9 mouse cellular contexts compared by ENCODE assay signal in the genomic region with DNA sequence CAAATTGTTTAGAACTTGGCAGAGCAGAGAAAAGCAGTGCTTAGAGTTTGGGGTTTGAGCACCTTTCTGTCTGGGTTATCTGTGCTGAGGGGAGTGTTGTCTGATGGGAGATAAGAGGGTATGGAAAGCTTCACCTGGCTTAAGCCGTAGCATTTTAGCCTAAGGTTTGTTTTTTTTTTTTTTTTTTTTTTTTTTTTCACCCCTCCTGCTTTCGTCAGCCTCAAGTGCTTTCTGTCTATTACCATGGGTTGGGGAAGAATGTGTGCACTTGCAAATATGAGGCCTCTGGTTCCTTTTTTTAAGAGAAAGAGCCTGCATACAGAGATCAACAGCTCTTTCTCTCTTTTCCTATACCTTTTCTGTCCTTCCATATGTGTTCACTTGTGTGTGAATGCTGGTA. TPM values are rescaled to one million over a fixed set of nuclear protein-coding genes. Genes with fewer than 3 reads are reported as not detected.
DNase-seq lines count a peak whose midpoint lies in the region; ATAC-seq and TF ChIP-seq lines count a peak whose summit lies in the region.
"Had no signal": no experiment of that assay in that cellular context is flagged by ENCODE, and none has a peak within 500 bp of the region (broad histone marks: within the 10 kb centered on the region; RNA-seq: fewer than 3 reads in every experiment).

No protein-coding gene starts in this region.

- no peak overlapping the region for H3K27ac ChIP-seq in heart, postnatal 0 days (ENCODE audit: low read depth)
- H3K27ac ChIP-seq in MEL (ENCODE audit: control insufficient read depth, low read depth, low read length) = no peak overlapping the region
- H3K27ac ChIP-seq in embryonic facial prominence, embryonic 15.5 days (replicated peaks) = no peak overlapping the region
- H3K27ac ChIP-seq in liver, postnatal 0 days (ENCODE audit: low read depth) = no peak overlapping the region

- H3K4me3 ChIP-seq in heart, postnatal 0 days (ENCODE audit: low read depth, low read length) = no peak overlapping the region
- H3K4me3 ChIP-seq in MEL (ENCODE audit: control insufficient read depth in 1 of 2, insufficient read depth in 1 of 2, low read depth in 2 of 2, low read length in 2 of 2) = no peak overlapping the region
- no peak overlapping the region for H3K4me3 ChIP-seq in embryonic facial prominence, embryonic 15.5 days (replicated peaks)
- H3K4me3 ChIP-seq in liver, postnatal 0 days (ENCODE audit: low read depth, low read length) = no peak overlapping the region

- WGBS in heart, postnatal 0 days = 33% methylated on average over 2 of the region's 2 CpGs
- 50% methylated on average over 2 of the region's 2 CpGs for WGBS in embryonic facial prominence, embryonic 15.5 days
- 50% methylated on average over 2 of the region's 2 CpGs for WGBS in liver, postnatal 0 days (ENCODE audit: insufficient replicate concordance)

- peaks cover 41% of the 10 kb centered on the region for H3K79me2 ChIP-seq in MEL (ENCODE audit: control insufficient read depth, insufficient read depth, low read length, poor library complexity)

- peaks cover 32% of the 10 kb centered on the region for H3K36me3 ChIP-seq in heart, postnatal 0 days (replicated peaks; ENCODE audit: control insufficient read depth, insufficient read depth, low read length)
- peaks cover 17 to 32% of the 10 kb centered on the region in 2 experiments for H3K36me3 ChIP-seq in MEL (ENCODE audit: control insufficient read depth in 1 of 2, insufficient read depth in 2 of 2, low read length in 2 of 2)
- H3K36me3 ChIP-seq in embryonic facial prominence, embryonic 15.5 days = peaks cover 30% of the 10 kb centered on the region
- peaks cover 29% of the 10 kb centered on the region for H3K36me3 ChIP-seq in liver, postnatal 0 days (replicated peaks; ENCODE audit: insufficient read depth, low read length)

- no peak for DNase-seq in heart, postnatal 0 days (ENCODE audit: low spot score)
- no peak for DNase-seq in heart, adult 11 months
- no peak for DNase-seq in MEL (ENCODE audit: low read depth, low spot score)
- DNase-seq in liver, postnatal 0 days = no peak
- DNase-seq in ovary, adult 18-20 months (ENCODE audit: low spot score) = no peak
- no peak for DNase-seq in adrenal gland, postnatal 14 days
- DNase-seq: layer of hippocampus, adult 9-11 months; thymus, adult 2 months had no signal

- TF ChIP-seq POLR2A in MEL (IDR thresholded peaks at IDR 0.05; ENCODE audit: control insufficient read depth in 1 of 2, insufficient read depth in 1 of 2, low read depth in 1 of 2, low read length in 2 of 2, poor library complexity in 1 of 2) = no peak

- peaks cover 9% of the 10 kb centered on the region; the same call in 1 of the 2 replicates for H3K4me1 ChIP-seq in heart, postnatal 0 days (ENCODE audit: control insufficient read depth, insufficient read depth)
- peaks cover 9 to 14% of the 10 kb centered on the region in 2 experiments; a peak in 3 of 4 replicates for H3K4me1 ChIP-seq in MEL (ENCODE audit: control insufficient read depth in 1 of 2, insufficient read depth in 2 of 2, low read length in 2 of 2)
- peaks cover 15% of the 10 kb centered on the region for H3K4me1 ChIP-seq in embryonic facial prominence, embryonic 15.5 days
- H3K4me1 ChIP-seq in liver, postnatal 0 days (ENCODE audit: insufficient read depth) = peaks cover 15% of the 10 kb centered on the region

- H3K27me3 ChIP-seq in heart, postnatal 0 days (ENCODE audit: control insufficient read depth, insufficient read depth, low read length) = no peaks in the 10 kb centered on the region
- H3K27me3 ChIP-seq in MEL (ENCODE audit: control insufficient read depth in 1 of 2, insufficient read depth in 2 of 2, low read length in 2 of 2) = no peaks in the 10 kb centered on the region
- no peaks in the 10 kb centered on the region for H3K27me3 ChIP-seq in embryonic facial prominence, embryonic 15.5 days
- H3K27me3 ChIP-seq in liver, postnatal 0 days (ENCODE audit: insufficient read depth, low read length) = no peaks in the 10 kb centered on the region

- no peaks in the 10 kb centered on the region for H3K9me3 ChIP-seq in heart, postnatal 0 days (replicated peaks; ENCODE audit: control insufficient read depth, low read length)
- no peaks in the 10 kb centered on the region for H3K9me3 ChIP-seq in MEL (replicated peaks; ENCODE audit: insufficient read depth, low read length)
- H3K9me3 ChIP-seq in embryonic facial prominence, embryonic 15.5 days (replicated peaks) = no peaks in the 10 kb centered on the region
- H3K9me3 ChIP-seq in liver, postnatal 0 days (ENCODE audit: low read length) = no peaks in the 10 kb centered on the region

- peak overlapping the region; percentile 76; the same call in 1 of the 2 replicates for H3K4me2 ChIP-seq in heart, postnatal 0 days (ENCODE audit: low read depth, low read length)
- 0 out of 2 replicates have a peak overlapping the region, but pooled peaks have one; percentile 56 for H3K4me2 ChIP-seq in embryonic facial prominence, embryonic 15.5 days (replicated peaks)
- peak overlapping the region; percentile 85 for H3K4me2 ChIP-seq in liver, postnatal 0 days (ENCODE audit: low read depth, low read length)

- ATAC-seq in heart, postnatal 0 days (ENCODE audit: insufficient read depth, low read depth) = no peak
- ATAC-seq in embryonic facial prominence, embryonic 15.5 days (ENCODE audit: insufficient number of reproducible peaks, low FRiP score, low TSS enrichment, low read depth) = no peak
- ATAC-seq in liver, postnatal 0 days = no peak

- no peak for TF ChIP-seq RAD21 in MEL (IDR thresholded peaks at IDR 0.05; ENCODE audit: low read depth, low read length)

- TF ChIP-seq EP300 in heart, postnatal 0 days (IDR thresholded peaks at IDR 0.05; ENCODE audit: low read depth) = no peak
- no peak for TF ChIP-seq EP300 in MEL (IDR thresholded peaks at IDR 0.05; ENCODE audit: low read depth in 1 of 2, low read length in 2 of 2)
- TF ChIP-seq EP300 in liver, postnatal 0 days (IDR thresholded peaks at IDR 0.05; ENCODE audit: low read depth) = no peak

- H3K9ac ChIP-seq in heart, postnatal 0 days (replicated peaks; ENCODE audit: low read depth, low read length) = no peak overlapping the region
- H3K9ac ChIP-seq in MEL (ENCODE audit: control insufficient read depth, low read depth, low read length, poor library complexity, severe bottlenecking) = no peak overlapping the region
- no peak overlapping the region for H3K9ac ChIP-seq in embryonic facial prominence, embryonic 15.5 days
- no peak overlapping the region for H3K9ac ChIP-seq in liver, postnatal 0 days (replicated peaks)

- no peak for TF ChIP-seq CTCF in heart, postnatal 0 days (IDR thresholded peaks at IDR 0.05; ENCODE audit: low read depth)
- no peak for TF ChIP-seq CTCF in MEL (IDR thresholded peaks at IDR 0.05 in 2 of 3, conservative IDR thresholded peaks at IDR 0.05 in 1 of 3; ENCODE audit: control insufficient read depth in 1 of 3, insufficient read depth in 1 of 3, low read depth in 2 of 3, low read length in 3 of 3, poor library complexity in 1 of 3, severe bottlenecking in 1 of 3)
- no peak for TF ChIP-seq CTCF in liver, postnatal 0 days (IDR thresholded peaks at IDR 0.05; ENCODE audit: low read depth)

TF ChIP-seq in MEL, 35 proteins besides CTCF, POLR2A, EP300 and RAD21:
- TF ChIP-seq HCFC1 (IDR thresholded peaks at IDR 0.05; ENCODE audit: low read depth, low read length) = no peak
- no peak for TF ChIP-seq UBTF (IDR thresholded peaks at IDR 0.05; ENCODE audit: borderline replicate concordance, insufficient read depth, low read depth, low read length)
- peak; percentile 49; the same call in 1 of the 2 replicates for TF ChIP-seq ZNF384 (IDR thresholded peaks at IDR 0.05; ENCODE audit: low read depth, low read length)
- TF ChIP-seq GATA1 (IDR thresholded peaks at IDR 0.05; ENCODE audit: low read depth, low read length) = 0 out of 2 replicates have a peak, but pooled peaks have one; percentile 13
- TF ChIP-seq TAL1 (IDR thresholded peaks at IDR 0.05; ENCODE audit: low read length) = no peak
- no peak for TF ChIP-seq MAFK (IDR thresholded peaks at IDR 0.05; ENCODE audit: borderline replicate concordance, low read depth, low read length)

RNA-seq across cellular contexts. Expression of a gene that starts 2.9 kb away (rescaled TPM):
- 42.3 and 45.7 TPM in 2 replicates for total RNA-seq in heart, postnatal 0 days (2014; rRNA removed; ENCODE audit: low replicate concordance)
- polyA plus RNA-seq in heart, postnatal 0 days (2015; fragmentation: Nextera tagmentation; extraction: Ambion mirVana) = 16.6 and 17.6 TPM in 2 replicates
- total RNA-seq in MEL (2012; rRNA removed) = 102 and 107 TPM in 2 replicates
- polyA plus RNA-seq in MEL (2012; ENCODE audit: insufficient read depth in 1 of 2, insufficient read length in 2 of 2, low read depth in 1 of 2, low replicate concordance in 2 of 2, missing spikeins in 1 of 2) = 100 to 1,000 TPM; 127 to 158 TPM
- polyA plus RNA-seq in embryonic facial prominence, embryonic 15.5 days (2015; fragmentation: Nextera tagmentation; extraction: Ambion mirVana) = 34.7 and 43.8 TPM in 2 replicates
- 7.2 and 9.8 TPM in 2 replicates for polyA plus RNA-seq in liver, postnatal 0 days (2015; fragmentation: Nextera tagmentation; extraction: Ambion mirVana)
- 61.0 and 64.9 TPM in 2 replicates for total RNA-seq in adrenal gland, postnatal 14 days (2021)
